Mouse (Mus musculus) olfactory bulb, adult 2 months (tissue): ENCODE measurements at regions not wholly inside any gene's neighbourhood (a gene's known extent, or its start where the extent isn't known, plus 50 kb on each side); places are given as distances from the start of the nearest gene placed in this dataset.
A peak's percentile ranks its signal among the peaks of the same experiment; 100 is the strongest.

Source experiments
- H3K27ac ChIP-seq: fragments of 200-500 bp; 2 replicates; pipeline ENCODE4 v1.5.1; 2012; ENCODE audit warnings: low read depth, low read length; ENCODE audit not compliant: insufficient read depth
- H3K4me1 ChIP-seq: fragments of 200-500 bp; 2 replicates; pipeline ENCODE4 v1.6.1; 2012; ENCODE audit warnings: low read length; ENCODE audit not compliant: control insufficient read depth, insufficient read depth
- H3K4me3 ChIP-seq: fragments of 200-500 bp; 2 replicates; pipeline ENCODE4 v1.5.1; 2012; ENCODE audit warnings: mild to moderate bottlenecking, low read depth, low read length, moderate library complexity; ENCODE audit not compliant: insufficient read depth
- CTCF ChIP-seq: fragments of 200-500 bp; IDR thresholded peaks from 2 replicates; pipeline ENCODE4 v1.5.1; 2012; ENCODE audit warnings: low read depth, mild to moderate bottlenecking, low read length, moderate library complexity; ENCODE audit not compliant: insufficient read depth
- POLR2A ChIP-seq: fragments of 200-500 bp; IDR thresholded peaks from 2 replicates; pipeline ENCODE4 v1.6.1; 2012; ENCODE audit warnings: mild to moderate bottlenecking, low read depth, low read length, moderate library complexity; ENCODE audit not compliant: insufficient read depth
- WGBS: fragments of 180-500 bp; shearing (Covaris S2); methylation state at CpG from one replicate; pipeline ENCODE4 v1.1.7; 2018; 5-methylcytosine and 5-hydroxymethylcytosine counted together

GRCm38 (mm10) chr4:153738088-153738487 lies 218.9 kb upstream of the A430005L14Rik start:
- H3K4me3 ChIP-seq = no peak overlapping the region
- WGBS = 90% methylated on average over 11 of the region's 11 CpGs
- no peak overlapping the region for H3K27ac ChIP-seq
- H3K4me1 ChIP-seq = no peaks in the 10 kb centered on the region
- TF ChIP-seq POLR2A (no peak), CTCF (no peak)

DNA sequence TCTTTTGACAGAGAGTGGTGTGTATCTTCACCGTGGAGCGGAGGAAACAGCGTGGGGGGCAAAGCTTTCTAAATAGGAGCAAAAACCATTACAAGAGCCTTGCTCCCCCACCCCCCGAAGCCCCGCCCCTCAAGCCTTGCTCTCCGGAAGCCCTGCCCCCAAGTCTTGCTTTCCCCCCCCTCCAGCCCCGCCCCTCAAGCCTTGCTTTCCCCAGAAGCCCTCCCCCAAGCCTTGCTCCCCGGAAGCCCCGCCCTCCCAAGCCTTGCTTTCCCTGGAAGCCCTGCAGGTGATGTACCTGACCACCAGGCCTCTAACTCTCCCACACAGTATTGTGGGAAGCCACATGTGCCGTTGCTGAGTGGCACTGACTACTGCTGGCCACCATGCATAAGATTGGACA lies 214.8 kb upstream of the A430005L14Rik start:
- 90% methylated on average over 10 of the region's 10 CpGs for WGBS
- Histone ChIP-seq H3K4me1 (no peaks in the 10 kb centered on the region), H3K4me3 (no peak overlapping the region), H3K27ac (no peak overlapping the region)
- TF ChIP-seq CTCF (no peak), POLR2A (no peak)

- no peak for TF ChIP-seq POLR2A
- TF ChIP-seq CTCF = no peak
- no peak overlapping the region for H3K27ac ChIP-seq
- no peak overlapping the region for H3K4me3 ChIP-seq
- WGBS = 36% methylated on average over 6 of the region's 6 CpGs
- H3K4me1 ChIP-seq = peaks cover 4% of the 10 kb centered on the region; the same call in 1 of the 2 replicates
These were observed 204.2 kb upstream of the A430005L14Rik start for GRCm38 (mm10) chr4:153752791-153753190.

DNA sequence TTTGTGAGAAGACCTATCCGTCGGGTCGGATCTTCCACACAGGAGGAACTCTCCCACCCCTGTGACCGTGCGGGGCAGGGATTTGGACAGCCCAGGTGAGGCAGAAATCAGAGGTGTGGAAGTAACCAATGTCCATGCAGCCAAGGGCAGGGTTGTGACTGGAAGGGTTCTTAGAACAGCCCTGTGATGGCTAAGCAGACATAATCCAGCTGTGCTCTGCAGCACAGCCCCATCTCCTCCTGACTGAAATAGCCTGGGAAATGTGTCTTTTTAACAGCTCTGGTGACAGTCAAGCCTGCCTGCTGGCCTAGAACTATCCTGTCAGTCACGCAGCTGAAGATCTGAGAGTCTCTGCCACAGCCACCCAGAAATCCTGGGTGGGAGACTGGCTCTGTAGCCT lies 198.7 kb upstream of the A430005L14Rik start:
- no peak for TF ChIP-seq POLR2A
- no peak for TF ChIP-seq CTCF
- H3K4me1 ChIP-seq = peaks cover 7% of the 10 kb centered on the region
- no peak overlapping the region for H3K4me3 ChIP-seq
- H3K27ac ChIP-seq = no peak overlapping the region
- WGBS = 92% methylated on average over 6 of the region's 6 CpGs

GRCm38 (mm10) chr4:153758781-153759180 lies 198.3 kb upstream of the A430005L14Rik start:
- H3K27ac ChIP-seq = no peak overlapping the region
- H3K4me3 ChIP-seq = no peak overlapping the region
- peaks cover 7% of the 10 kb centered on the region for H3K4me1 ChIP-seq
- TF ChIP-seq POLR2A (0 out of 2 replicates have a peak, but pooled peaks have one; percentile 13), CTCF (no peak)
- WGBS = 50% methylated on average over 8 of the region's 8 CpGs

DNA sequence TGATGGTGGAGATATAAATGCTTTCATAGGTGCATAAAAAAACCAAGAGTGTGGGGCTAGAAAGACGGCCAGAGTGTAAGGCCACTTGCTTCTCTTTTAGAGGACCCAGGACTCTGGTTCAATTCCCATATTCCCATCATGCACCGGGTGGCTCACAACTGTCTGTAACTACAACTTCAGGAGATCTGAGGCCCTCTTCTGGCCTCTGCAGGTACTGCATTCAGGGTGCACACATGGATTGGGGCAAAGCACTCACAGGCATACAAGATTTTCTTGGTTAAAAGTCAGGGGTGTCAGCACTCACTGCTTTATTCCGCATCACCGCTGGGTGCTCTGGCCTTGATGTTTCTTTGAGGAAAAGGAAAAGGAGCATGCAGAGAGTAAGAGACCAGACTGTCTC lies 196.1 kb upstream of the A430005L14Rik start:
- H3K27ac ChIP-seq = no peak overlapping the region
- peaks cover 7% of the 10 kb centered on the region for H3K4me1 ChIP-seq
- no peak overlapping the region for H3K4me3 ChIP-seq
- 94% methylated on average over 4 of the region's 4 CpGs for WGBS
- TF ChIP-seq POLR2A (no peak), CTCF (no peak)

GRCm38 (mm10) chr4:153763413-153763812 lies 193.6 kb upstream of the A430005L14Rik start:
- H3K4me1 ChIP-seq = peaks cover 4% of the 10 kb centered on the region
- no peak for TF ChIP-seq POLR2A
- TF ChIP-seq CTCF = no peak
- no peak overlapping the region for H3K27ac ChIP-seq
- 85% methylated on average over 10 of the region's 10 CpGs for WGBS
- no peak overlapping the region for H3K4me3 ChIP-seq

DNA sequence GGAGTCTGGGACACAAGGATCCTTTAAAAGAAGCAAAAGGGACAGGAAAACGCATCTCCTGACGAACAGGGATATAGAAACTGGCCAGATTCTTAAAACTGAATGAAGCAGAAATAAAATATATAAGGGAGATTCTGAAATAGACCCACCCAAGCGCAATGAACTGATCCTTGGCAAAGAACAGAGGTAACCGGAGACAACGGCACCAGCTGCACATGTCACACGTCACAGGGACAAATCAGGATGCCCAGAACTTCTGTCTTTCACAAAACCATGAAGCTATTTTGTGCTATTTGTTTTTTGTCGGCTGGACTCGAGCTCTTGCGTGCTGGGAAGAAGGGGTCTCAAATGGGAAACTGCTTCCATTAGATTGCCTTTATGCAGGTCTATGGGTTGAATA lies 189.3 kb upstream of the A430005L14Rik start:
- TF ChIP-seq CTCF (no peak), POLR2A (no peak)
- WGBS = 79% methylated on average over 9 of the region's 9 CpGs
- peaks cover 6% of the 10 kb centered on the region for H3K4me1 ChIP-seq
- no peak overlapping the region for H3K27ac ChIP-seq
- H3K4me3 ChIP-seq = no peak overlapping the region

DNA sequence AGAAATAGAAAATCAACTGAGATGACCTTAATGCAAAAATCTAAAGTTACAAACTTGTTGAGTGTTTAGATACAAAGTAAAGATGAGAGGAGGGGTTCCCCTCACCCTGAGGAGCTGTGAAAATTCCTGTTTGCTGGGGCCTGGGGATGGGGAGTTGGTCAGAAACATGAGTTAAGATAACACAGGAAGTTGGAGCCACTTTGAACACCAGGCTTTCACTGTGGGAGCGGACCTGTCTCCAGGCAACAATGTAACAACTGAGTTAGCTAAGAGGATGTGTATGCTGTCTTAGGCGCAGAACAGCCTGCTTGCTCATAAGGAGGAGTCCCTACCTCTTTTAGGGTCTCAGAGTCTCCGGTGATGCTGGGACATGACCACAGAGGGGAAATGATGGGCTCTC lies 188.7 kb upstream of the A430005L14Rik start:
- TF ChIP-seq POLR2A = no peak
- no peak for TF ChIP-seq CTCF
- Histone ChIP-seq H3K4me3 (no peak overlapping the region), H3K4me1 (peaks cover 6% of the 10 kb centered on the region), H3K27ac (no peak overlapping the region)
- WGBS = 47% methylated on average over 3 of the region's 3 CpGs

DNA sequence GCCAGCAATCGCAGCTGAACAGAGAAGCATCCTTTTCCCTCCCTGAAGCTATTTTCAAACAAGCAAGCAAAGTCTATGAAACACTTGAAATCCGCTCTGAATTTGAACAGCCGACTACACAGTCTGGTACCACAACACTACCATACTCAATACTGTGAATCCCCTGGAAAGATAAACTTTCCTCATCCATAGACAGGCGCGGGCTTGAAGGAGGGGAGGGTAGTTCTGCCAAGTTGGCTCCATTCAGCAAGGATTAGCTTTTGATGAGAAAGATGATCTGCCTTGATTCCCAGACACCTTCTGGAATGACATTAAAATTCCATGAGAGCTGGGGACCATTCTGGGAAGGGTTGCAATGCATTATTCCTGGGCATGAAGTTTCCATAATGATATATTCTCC lies 186.4 kb upstream of the A430005L14Rik start:
- TF ChIP-seq POLR2A (no peak), CTCF (no peak)
- WGBS = 56% methylated on average over 5 of the region's 5 CpGs
- Histone ChIP-seq H3K4me3 (no peak overlapping the region), H3K27ac (no peak overlapping the region), H3K4me1 (peaks cover 6% of the 10 kb centered on the region)

- H3K4me3 ChIP-seq = no peak overlapping the region
- H3K27ac ChIP-seq = no peak overlapping the region
- peaks cover 4% of the 10 kb centered on the region; the same call in 1 of the 2 replicates for H3K4me1 ChIP-seq
- TF ChIP-seq CTCF (no peak), POLR2A (no peak)
- WGBS = 92% methylated on average over 2 of the region's 2 CpGs
These were observed 176.5 kb upstream of the A430005L14Rik start for GRCm38 (mm10) chr4:153780501-153780900.
